Mouse (Mus musculus): Measurements from ENCODE around the gene Hmg20b.

GRCm38 (mm10) chr10:81376561-81377361 is 26.5 kb upstream of the Hmg20b start:
- no peak for TF ChIP-seq CTCF (IDR thresholded peaks at IDR 0.05; ENCODE audit: control insufficient read depth, insufficient read depth, insufficient read length)
- no peak for TF ChIP-seq USF1 (IDR thresholded peaks at IDR 0.05; ENCODE audit: low read depth)
- no peak for TF ChIP-seq MYOD1 (IDR thresholded peaks at IDR 0.05; ENCODE audit: control insufficient read depth, insufficient read length, low read depth)
- TF ChIP-seq MYOG (IDR thresholded peaks at IDR 0.05; ENCODE audit: control insufficient read depth, extremely low read depth, insufficient read length): no peak
- TF ChIP-seq MAX (IDR thresholded peaks at IDR 0.05): no peak
